Comparison of ENCODE assay signal across 8 mouse cellular contexts in genomic region chr19:36925671-36926552, GRCm38 (mm10). TPM values are rescaled to one million over a fixed set of nuclear protein-coding genes. Genes with fewer than 3 reads are reported as not detected.
DNase-seq lines count a peak whose midpoint lies in the region; ATAC-seq lines count a peak whose summit lies in the region.

TSS of gene Btaf1 (plus strand) at chr19:36926079.

- H3K27ac ChIP-seq in heart, embryonic 14.5 days (replicated peaks in 1 of 2; ENCODE audit: control insufficient read depth in 1 of 2, insufficient read depth in 1 of 2, low read depth in 2 of 2, low read length in 2 of 2) = peak within 1 kb of the TSS; percentile 90 to 96
- H3K27ac ChIP-seq in liver, embryonic 16.5 days (ENCODE audit: low read length) = peak within 1 kb of the TSS; percentile 99
- peak within 1 kb of the TSS; percentile 92 for H3K27ac ChIP-seq in neural tube, embryonic 14.5 days (ENCODE audit: low read depth, low read length)

- H3K9ac ChIP-seq in heart, embryonic 14.5 days (ENCODE audit: low read length) = peak within 1 kb of the TSS; percentile 93
- H3K9ac ChIP-seq in liver, embryonic 16.5 days (ENCODE audit: low read depth, low read length) = peak within 1 kb of the TSS; percentile 98
- peak within 1 kb of the TSS; percentile 87 for H3K9ac ChIP-seq in neural tube, embryonic 14.5 days (replicated peaks; ENCODE audit: low read depth, low read length)

- peak within 1 kb of the TSS; percentile 79 for H3K4me2 ChIP-seq in heart, embryonic 14.5 days (ENCODE audit: low read length)
- H3K4me2 ChIP-seq in liver, embryonic 16.5 days (ENCODE audit: low read depth, low read length) = peak within 1 kb of the TSS; percentile 91
- peak within 1 kb of the TSS; percentile 72 for H3K4me2 ChIP-seq in neural tube, embryonic 14.5 days (ENCODE audit: low read depth, low read length)

- ATAC-seq in heart, embryonic 14.5 days (ENCODE audit: insufficient number of reproducible peaks, insufficient read depth, low FRiP score, low read depth) = peak; percentile 93
- peak; percentile 92 for ATAC-seq in liver, embryonic 16.5 days (ENCODE audit: low read depth)
- peak; percentile 98 for ATAC-seq in neural tube, embryonic 14.5 days (ENCODE audit: low read depth)

- WGBS in heart, embryonic 14.5 days = 0% methylated on average over 97 of the region's 98 CpGs
- under 1% methylated on average over 95 of the region's 98 CpGs for WGBS in liver, embryonic 16.5 days (ENCODE audit: insufficient replicate concordance)
- WGBS in neural tube, embryonic 14.5 days = under 1% methylated on average over 91 of the region's 98 CpGs

- no peaks in the 10 kb centered on the region for H3K36me3 ChIP-seq in heart, embryonic 14.5 days (ENCODE audit: control insufficient read depth, insufficient read depth, low read length)
- H3K36me3 ChIP-seq in liver, embryonic 16.5 days (ENCODE audit: control insufficient read depth, insufficient read depth) = no peaks in the 10 kb centered on the region
- no peaks in the 10 kb centered on the region for H3K36me3 ChIP-seq in neural tube, embryonic 14.5 days (ENCODE audit: control insufficient read depth, insufficient read depth, low read length)

- peaks cover 0 to 15% of the 10 kb centered on the region in 2 experiments; a peak in 2 of 4 replicates for H3K4me1 ChIP-seq in heart, embryonic 14.5 days (ENCODE audit: control insufficient read depth in 2 of 2, insufficient read depth in 2 of 2, low read length in 2 of 2)
- peaks cover 26% of the 10 kb centered on the region for H3K4me1 ChIP-seq in liver, embryonic 16.5 days (ENCODE audit: control insufficient read depth, low read depth, low read length)
- H3K4me1 ChIP-seq in neural tube, embryonic 14.5 days (ENCODE audit: control insufficient read depth, insufficient read depth, low read length) = peaks cover 16% of the 10 kb centered on the region

- DNase-seq in CD8-positive naive resting alpha-beta T cell, adult 2 months (ENCODE audit: low read depth in 2 of 2, low spot score in 2 of 2) = peak; percentile 65 to 69
- DNase-seq in c-Kit-negative CD71-positive TER-119-positive erythroid progenitor cells, embryonic 14.5 days (ENCODE audit: low read depth, low spot score) = peak; percentile 73
- DNase-seq in fibroblast of lung, adult 2 months (ENCODE audit: low read depth) = peak; percentile 72
- peak; percentile 82 to 94 for DNase-seq in kidney, postnatal 25 days
- DNase-seq in testis, postnatal 10 days (ENCODE audit: low spot score) = peak; percentile 89

- no peaks in the 10 kb centered on the region for H3K27me3 ChIP-seq in heart, embryonic 14.5 days (ENCODE audit: control insufficient read depth, insufficient read depth, low read length)
- no peaks in the 10 kb centered on the region for H3K27me3 ChIP-seq in liver, embryonic 16.5 days (ENCODE audit: control insufficient read depth, insufficient read depth, low read depth, low read length)
- H3K27me3 ChIP-seq in neural tube, embryonic 14.5 days (ENCODE audit: control insufficient read depth, insufficient read depth, low read length) = no peaks in the 10 kb centered on the region

- peak within 1 kb of the TSS; percentile 95 to 96 for H3K4me3 ChIP-seq in heart, embryonic 14.5 days (ENCODE audit: control insufficient read depth in 1 of 2, insufficient read depth in 1 of 2, low read depth in 1 of 2, low read length in 2 of 2)
- H3K4me3 ChIP-seq in liver, embryonic 16.5 days (ENCODE audit: low read depth, low read length) = peak within 1 kb of the TSS; percentile 99
- H3K4me3 ChIP-seq in neural tube, embryonic 14.5 days (ENCODE audit: low read depth, low read length) = peak within 1 kb of the TSS; percentile 91

- H3K9me3 ChIP-seq in heart, embryonic 14.5 days (ENCODE audit: control insufficient read depth, low read length) = no peaks in the 10 kb centered on the region
- H3K9me3 ChIP-seq in liver, embryonic 16.5 days (replicated peaks; ENCODE audit: control insufficient read depth, low read length) = no peaks in the 10 kb centered on the region
- H3K9me3 ChIP-seq in neural tube, embryonic 14.5 days (ENCODE audit: control insufficient read depth, low read length) = no peaks in the 10 kb centered on the region

RNA-seq across cellular contexts. Expression of gene Btaf1, which starts in this region (rescaled TPM):
- polyA plus RNA-seq in heart, embryonic 14.5 days (2014; fragmentation: Nextera tagmentation; extraction: Ambion mirVana) = 11.0 and 11.3 TPM in 2 replicates
- polyA plus RNA-seq in liver, embryonic 16.5 days (2015; fragmentation: Nextera tagmentation; extraction: Ambion mirVana) = 7.9 and 8.5 TPM in 2 replicates
- polyA plus RNA-seq in neural tube, embryonic 14.5 days (2014; fragmentation: Nextera tagmentation; extraction: Ambion mirVana) = 14.7 and 15.9 TPM in 2 replicates

Comparison
In these comparisons a context has a peak if more than half of its experiments do, and no peak if none do; other contexts are left out.
1. Peak in every context shown above with its lines: DNase-seq, ATAC-seq, H3K4me3 ChIP-seq and H3K27ac ChIP-seq.